Mouse (Mus musculus) midbrain, embryonic 12.5 days (tissue): Measurements from ENCODE around the gene Ebf1. TPM values are rescaled to one million over a fixed set of nuclear protein-coding genes. Genes with fewer than 3 reads are reported as not detected.

ENCODE experiments used
- polyA plus RNA-seq: library from polyadenylated mRNA; unstranded; fragments of >200 nt; fragmentation: Nextera tagmentation; extraction: Ambion mirVana; gene quantifications from 2 replicates; pipeline ENCODE4 v1.2.1, GENCODE M21; 2016

The Ebf1 gene
- polyA plus RNA-seq, 1 experiment from 2014 or later, result 89.6 TPM

Other genes starting within 250 kb of the Ebf1 start
- not detected in 2 replicates for gene Il12b, start 217.3 kb upstream of the Ebf1 start, polyA plus RNA-seq
- 68.4 and 71.5 TPM in 2 replicates for gene Ublcp1, start 146.8 kb upstream of the Ebf1 start, polyA plus RNA-seq
- 158 and 159 TPM in 2 replicates for gene Rnf145, start 98.4 kb upstream of the Ebf1 start, polyA plus RNA-seq